Mouse (Mus musculus) heart, embryonic 14.5 days (tissue): Measurements from ENCODE around the gene Col17a1. TPM values are rescaled to one million over a fixed set of nuclear protein-coding genes. Genes with fewer than 3 reads are reported as not detected.

Experiments
- ATAC-seq: fragments of 200-750 bp; cut with Nextera tagmentation; 2 replicates; pipeline ENCODE4 v1.8.0; 2017; ENCODE audit warnings: low read depth, moderate TSS enrichment; ENCODE audit not compliant: insufficient number of reproducible peaks, insufficient read depth, low FRiP score
- H3K27ac ChIP-seq, 2 experiments: fragments of 200-500 bp in 1 of 2; fragments of 300-500 bp in 1 of 2; sonication (generic) in 1 of 2; replicated peaks in 1 of 2; 2 replicates each; pipeline ENCODE4 v1.5.1; 2012 to 2014; ENCODE audit warnings: low read depth in 2 of 2, low read length in 2 of 2, control low read depth in 1 of 2, mild to moderate bottlenecking in 1 of 2, mixed read lengths in 1 of 2; ENCODE audit not compliant: control insufficient read depth in 1 of 2, insufficient read depth in 1 of 2
- H3K27me3 ChIP-seq: fragments of 300-500 bp; sonication (generic); 2 replicates; pipeline ENCODE4 v1.6.1; 2014; ENCODE audit warnings: mild to moderate bottlenecking, low read length, control low read depth; ENCODE audit not compliant: control insufficient read depth, insufficient read depth
- H3K36me3 ChIP-seq: fragments of 300-500 bp; sonication (generic); 2 replicates; pipeline ENCODE4 v1.6.1; 2014; ENCODE audit warnings: mild to moderate bottlenecking, control low read depth, low read length, mixed read lengths; ENCODE audit not compliant: control insufficient read depth, insufficient read depth
- H3K4me1 ChIP-seq, 2 experiments: fragments of 200-500 bp in 1 of 2; fragments of 300-500 bp in 1 of 2; sonication (generic) in 1 of 2; 2 replicates each; pipeline ENCODE4 v1.6.1; 2012 to 2014; ENCODE audit warnings: low read length in 2 of 2, control low read depth in 1 of 2, mixed read lengths in 1 of 2; ENCODE audit not compliant: control insufficient read depth in 2 of 2, insufficient read depth in 2 of 2
- H3K4me2 ChIP-seq: fragments of 300-500 bp; sonication (generic); 2 replicates; pipeline ENCODE4 v1.6.1; 2014; ENCODE audit warnings: mild to moderate bottlenecking, low read length
- H3K4me3 ChIP-seq, 2 experiments: fragments of 200-500 bp in 1 of 2; fragments of 300-500 bp in 1 of 2; sonication (generic) in 1 of 2; 2 replicates each; pipeline ENCODE4 v1.5.1; 2012 to 2014; ENCODE audit warnings: low read length in 2 of 2, mild to moderate bottlenecking in 2 of 2, control low read depth in 1 of 2, low read depth in 1 of 2, moderate library complexity in 1 of 2; ENCODE audit not compliant: control insufficient read depth in 1 of 2, insufficient read depth in 1 of 2
- H3K9ac ChIP-seq: fragments of 300-500 bp; sonication (generic); 2 replicates; pipeline ENCODE4 v1.6.1; 2014; ENCODE audit warnings: mild to moderate bottlenecking, low read length
- H3K9me3 ChIP-seq: fragments of 300-500 bp; sonication (generic); 2 replicates; pipeline ENCODE4 v1.6.1; 2016; ENCODE audit warnings: low read length, control low read depth; ENCODE audit not compliant: control insufficient read depth
- WGBS: fragments of 180-500 bp; shearing (Covaris S2); extraction: QIAGEN DNeasy Blood & Tissue Kit; methylation state at CpG from one replicate; pipeline ENCODE4 v1.1.7; 2014; 5-methylcytosine and 5-hydroxymethylcytosine counted together
- polyA plus RNA-seq: library from polyadenylated mRNA; unstranded; fragments of >200 nt; fragmentation: Nextera tagmentation; extraction: Ambion mirVana; gene quantifications from 2 replicates; pipeline ENCODE4 v1.2.1, GENCODE M21; 2014

The Col17a1 gene
- polyA plus RNA-seq, 1 experiment from 2014 or later = 0.46 TPM

- H3K27me3 ChIP-seq = no peaks in the 10 kb centered on the region
- H3K4me1 ChIP-seq = no peaks in the 10 kb centered on the region; a peak in 1 of 4 replicates
- 0 out of 2 replicates have a peak, but pooled peaks cover 4% of the 10 kb centered on the region for H3K9me3 ChIP-seq
- no peak overlapping the region for H3K4me2 ChIP-seq
- WGBS = 82% methylated on average over 3 of the region's 3 CpGs
- no peak overlapping the region for H3K27ac ChIP-seq
- H3K4me3 ChIP-seq = no peak overlapping the region
- no peak overlapping the region for H3K9ac ChIP-seq
- ATAC-seq = no peak
- no peaks in the 10 kb centered on the region for H3K36me3 ChIP-seq
These were observed 27.3 kb upstream of the Col17a1 start for GRCm38 (mm10) chr19:47719147-47719546.

DNA sequence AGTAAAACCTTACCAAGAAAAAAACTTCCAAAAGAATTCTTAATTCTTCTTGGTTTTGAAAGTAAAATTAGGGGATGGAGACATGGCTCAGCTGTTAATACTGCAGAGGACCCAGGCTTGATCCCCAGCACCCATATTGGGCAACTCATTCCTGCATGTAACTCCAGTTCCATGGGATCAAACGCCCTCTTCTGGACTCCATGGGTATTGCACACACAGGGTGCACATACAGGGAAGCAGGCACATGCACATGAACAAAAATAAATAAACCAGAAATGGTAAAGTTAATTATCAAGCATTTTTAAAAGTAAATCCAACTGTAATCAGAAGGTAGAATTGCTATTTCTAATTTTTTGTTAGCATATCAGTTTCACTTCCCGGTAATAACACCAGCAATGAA lies 24.2 kb upstream of the Col17a1 start:
- H3K27ac ChIP-seq = no peak overlapping the region
- H3K9me3 ChIP-seq = 0 out of 2 replicates have a peak, but pooled peaks cover 4% of the 10 kb centered on the region
- ATAC-seq = no peak
- H3K9ac ChIP-seq = no peak overlapping the region
- H3K36me3 ChIP-seq = no peaks in the 10 kb centered on the region
- no peaks in the 10 kb centered on the region for H3K27me3 ChIP-seq
- H3K4me2 ChIP-seq = no peak overlapping the region
- 63% methylated on average over 2 of the region's 2 CpGs for WGBS
- H3K4me3 ChIP-seq = no peak overlapping the region
- no peaks in the 10 kb centered on the region for H3K4me1 ChIP-seq

DNA sequence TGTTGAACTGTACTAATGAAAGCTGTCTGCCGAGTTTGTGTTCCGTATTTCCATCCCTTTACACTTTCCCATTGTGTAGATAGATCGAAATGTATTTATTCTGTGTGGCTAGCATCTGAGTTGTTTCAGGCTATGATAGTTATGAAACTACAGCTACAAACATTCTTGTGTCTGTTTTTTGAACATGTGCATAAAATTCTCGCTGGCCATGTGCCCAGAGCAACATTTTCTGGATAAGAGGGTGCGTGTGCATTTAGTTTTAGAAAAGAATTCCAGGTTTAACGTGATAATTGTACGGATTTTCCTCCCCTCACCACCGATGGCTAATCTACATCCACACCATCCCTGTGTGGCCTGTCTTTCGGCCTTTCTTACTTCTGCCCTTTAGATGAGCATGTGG lies 21.6 kb upstream of the Col17a1 start:
- Histone ChIP-seq H3K36me3 (no peaks in the 10 kb centered on the region), H3K9me3 (0 out of 2 replicates have a peak, but pooled peaks cover 4% of the 10 kb centered on the region), H3K4me3 (no peak overlapping the region), H3K27ac (no peak overlapping the region), H3K9ac (no peak overlapping the region), H3K4me2 (no peak overlapping the region), H3K27me3 (no peaks in the 10 kb centered on the region), H3K4me1 (no peaks in the 10 kb centered on the region)
- ATAC-seq = no peak
- WGBS = 60% methylated on average over 9 of the region's 9 CpGs

GRCm38 (mm10) chr19:47710376-47710775 lies 18.5 kb upstream of the Col17a1 start:
- Histone ChIP-seq H3K36me3 (no peaks in the 10 kb centered on the region), H3K27ac (no peak overlapping the region), H3K4me3 (no peak overlapping the region), H3K9me3 (no peaks in the 10 kb centered on the region), H3K9ac (no peak overlapping the region), H3K27me3 (no peaks in the 10 kb centered on the region), H3K4me2 (no peak overlapping the region), H3K4me1 (no peaks in the 10 kb centered on the region)
- WGBS = 74% methylated on average over 4 of the region's 4 CpGs
- no peak for ATAC-seq

- Histone ChIP-seq H3K4me1 (no peaks in the 10 kb centered on the region), H3K4me3 (no peak overlapping the region), H3K27me3 (no peaks in the 10 kb centered on the region), H3K9me3 (0 out of 2 replicates have a peak, but pooled peaks cover 3% of the 10 kb centered on the region), H3K36me3 (no peaks in the 10 kb centered on the region), H3K4me2 (no peak overlapping the region), H3K9ac (no peak overlapping the region), H3K27ac (no peak overlapping the region)
- WGBS = 90% methylated on average over 8 of the region's 8 CpGs
- ATAC-seq = no peak
These were observed 13.9 kb upstream of the Col17a1 start for GRCm38 (mm10) chr19:47705772-47706309.

DNA sequence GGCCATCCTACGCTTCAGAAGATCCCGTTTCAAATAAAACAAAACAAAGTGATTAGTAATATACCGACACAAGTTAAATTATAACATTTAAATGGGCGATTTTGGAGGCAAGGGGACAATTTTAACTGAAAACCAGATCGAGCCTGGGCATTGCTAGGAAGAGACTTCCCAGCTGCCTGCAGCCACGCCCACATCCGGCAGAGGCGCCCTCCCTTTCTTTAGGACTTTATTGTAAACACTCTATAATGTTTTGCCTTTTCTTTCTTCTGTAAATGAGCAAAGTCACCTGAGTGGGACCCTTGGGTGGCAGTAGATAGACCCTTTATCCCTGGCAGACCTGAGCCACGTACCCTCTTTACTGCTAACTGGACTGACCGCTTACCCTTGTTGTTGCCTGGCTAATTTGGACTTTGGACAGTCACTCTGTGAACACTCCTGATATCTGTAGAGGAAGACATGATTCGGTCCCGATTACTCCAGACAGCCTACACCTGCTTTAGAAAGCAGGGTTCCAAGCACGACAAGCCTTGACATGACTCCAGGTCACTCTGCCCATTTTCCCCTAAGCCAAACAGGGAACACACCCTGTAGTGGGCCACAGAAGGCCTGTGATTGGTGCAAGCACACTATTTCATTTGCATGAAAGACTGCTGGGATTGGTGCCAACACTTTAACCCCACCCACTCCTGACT lies 13.3 kb upstream of the Col17a1 start:
- Histone ChIP-seq H3K4me2 (no peak overlapping the region), H3K9ac (no peak overlapping the region), H3K4me3 (no peak overlapping the region), H3K36me3 (no peaks in the 10 kb centered on the region), H3K27me3 (no peaks in the 10 kb centered on the region), H3K27ac (no peak overlapping the region), H3K9me3 (0 out of 2 replicates have a peak, but pooled peaks cover 3% of the 10 kb centered on the region), H3K4me1 (no peaks in the 10 kb centered on the region)
- ATAC-seq = no peak
- 71% methylated on average over 13 of the region's 13 CpGs for WGBS

GRCm38 (mm10) chr19:47700509-47700908 lies 8.6 kb upstream of the Col17a1 start:
- H3K4me2 ChIP-seq = no peak overlapping the region
- WGBS = 63% methylated on average over 8 of the region's 8 CpGs
- no peak overlapping the region for H3K9ac ChIP-seq
- H3K27me3 ChIP-seq = no peaks in the 10 kb centered on the region
- H3K9me3 ChIP-seq = 0 out of 2 replicates have a peak, but pooled peaks cover 3% of the 10 kb centered on the region
- no peaks in the 10 kb centered on the region for H3K36me3 ChIP-seq
- ATAC-seq = no peak
- no peaks in the 10 kb centered on the region for H3K4me1 ChIP-seq
- no peak overlapping the region for H3K4me3 ChIP-seq
- H3K27ac ChIP-seq = no peak overlapping the region
